Mouse (Mus musculus) ES-CJ7 (cell line): ENCODE results near the gene Zfp354c.

Experiments
- DNase-seq: peaks from one replicate; pipeline ENCODE4 v3.0.0; 2011; ENCODE audit warnings: low read depth, low spot score

Gene Zfp354c

GRCm38 (mm10) chr11:50827010-50827953 lies at the start of gene Zfp354c:
Gene Zfp354c, minus strand, starts transcription at chr11:50827724.
- peak; percentile 84 for DNase-seq

- DNase-seq = peak; percentile 12
These were observed 23.6 kb upstream of the Zfp354c start for GRCm38 (mm10) chr11:50850989-50851601.

DNA sequence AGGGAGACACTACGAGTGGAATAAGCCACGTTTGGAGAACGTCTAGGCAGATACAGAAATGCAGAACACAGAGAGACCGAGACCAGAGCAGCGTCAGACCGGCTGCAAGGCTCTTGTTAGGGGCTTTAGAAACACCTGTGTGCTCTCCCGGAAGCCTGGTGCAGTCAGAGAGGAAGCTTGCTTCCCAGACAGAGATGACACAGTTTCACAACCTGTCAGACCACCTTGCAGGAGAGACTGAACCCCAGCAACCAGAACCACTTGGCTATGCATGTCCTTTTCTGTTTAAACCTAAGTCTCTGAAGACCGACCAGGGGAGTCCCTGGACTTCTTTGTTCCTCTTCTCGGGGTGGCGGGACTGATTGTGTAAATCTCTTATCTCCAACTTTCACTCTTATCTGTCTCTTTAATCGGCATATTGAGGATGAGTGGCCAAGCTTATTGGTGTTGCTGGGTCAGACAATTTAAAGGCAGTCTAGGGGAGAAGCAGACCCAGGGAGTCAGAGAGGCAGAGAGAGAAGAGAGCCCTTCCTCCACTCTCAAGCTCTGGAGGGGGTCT lies 22.7 kb upstream of the Zfp354c start, which contains the start of gene Grm6:
Grm6 (plus strand) TSS at position 509 of the 559 bp plus-strand sequence.
- DNase-seq = no peak

DNA sequence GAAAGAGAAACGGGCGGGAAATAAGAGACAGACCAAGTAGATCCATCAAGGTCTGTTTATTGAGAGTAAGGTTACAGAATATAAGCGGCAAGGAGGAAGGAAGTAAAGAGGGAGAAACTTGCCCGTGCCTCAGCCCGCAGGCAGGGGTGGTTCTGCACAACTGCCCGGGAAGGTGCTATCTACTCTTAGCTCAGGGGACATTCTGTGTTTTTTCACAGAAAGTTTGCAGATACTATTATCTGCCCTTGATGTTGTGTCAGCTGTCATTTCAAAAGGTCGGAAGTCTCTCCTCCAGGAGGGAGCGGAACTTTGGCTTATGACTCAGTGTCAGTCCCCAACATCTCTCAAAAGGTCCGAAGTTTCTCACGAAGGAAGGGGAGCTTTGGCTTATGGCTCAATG lies 21.8 kb upstream of the Zfp354c start:
- no peak for DNase-seq

DNA sequence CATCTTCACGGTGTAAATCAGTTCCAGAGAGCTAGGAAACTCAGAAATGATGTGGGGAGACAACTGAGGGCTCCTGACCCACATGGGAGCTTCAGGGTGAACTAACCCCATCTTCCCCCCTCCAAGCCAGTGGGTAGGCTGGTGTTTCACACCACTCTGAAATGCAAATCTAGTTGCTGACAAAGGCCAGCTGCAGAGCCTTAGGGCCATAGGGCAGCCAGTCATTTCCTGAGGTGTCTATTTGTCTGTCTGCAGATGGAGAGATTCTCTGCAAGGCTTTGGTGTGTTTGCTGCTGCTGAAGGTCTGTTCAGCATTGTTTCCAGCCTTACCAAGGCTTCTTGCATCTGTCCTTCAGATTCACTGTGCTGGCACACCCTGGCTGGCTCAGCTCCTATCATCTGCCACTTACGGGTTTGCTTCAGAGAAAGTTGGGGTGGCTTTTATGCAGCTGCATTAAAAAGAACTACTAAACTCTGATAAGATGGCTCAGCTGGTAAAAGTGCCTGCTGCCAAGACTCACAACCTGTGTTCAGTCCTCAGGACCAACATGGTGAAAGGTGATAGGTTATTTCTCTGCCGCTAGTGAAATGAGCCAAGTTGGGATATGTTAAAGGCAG lies 21.1 kb upstream of the Zfp354c start:
- no peak for DNase-seq

DNA sequence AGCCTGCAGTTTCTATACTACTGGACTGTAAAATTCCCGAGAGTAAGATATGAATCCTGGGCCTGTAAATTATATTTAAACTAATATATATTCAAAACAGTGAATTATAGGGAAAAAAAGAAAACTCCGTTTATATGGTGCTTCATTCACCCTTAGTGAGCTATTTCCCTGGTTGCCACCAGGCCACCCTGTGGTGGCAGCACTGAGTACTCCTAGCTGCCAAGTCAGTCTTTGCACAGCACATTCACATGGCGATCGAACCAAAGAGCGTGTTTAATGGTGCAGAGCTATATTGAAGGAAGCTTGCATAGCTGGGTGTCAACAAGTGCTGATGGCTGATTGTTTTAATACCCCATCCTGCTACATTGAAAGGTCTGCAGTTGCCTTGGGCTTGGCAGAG lies 19.5 kb upstream of the Zfp354c start:
- DNase-seq = peak; percentile 57

- DNase-seq = no peak
These were observed 18.4 kb upstream of the Zfp354c start for GRCm38 (mm10) chr11:50845951-50846350.

DNA sequence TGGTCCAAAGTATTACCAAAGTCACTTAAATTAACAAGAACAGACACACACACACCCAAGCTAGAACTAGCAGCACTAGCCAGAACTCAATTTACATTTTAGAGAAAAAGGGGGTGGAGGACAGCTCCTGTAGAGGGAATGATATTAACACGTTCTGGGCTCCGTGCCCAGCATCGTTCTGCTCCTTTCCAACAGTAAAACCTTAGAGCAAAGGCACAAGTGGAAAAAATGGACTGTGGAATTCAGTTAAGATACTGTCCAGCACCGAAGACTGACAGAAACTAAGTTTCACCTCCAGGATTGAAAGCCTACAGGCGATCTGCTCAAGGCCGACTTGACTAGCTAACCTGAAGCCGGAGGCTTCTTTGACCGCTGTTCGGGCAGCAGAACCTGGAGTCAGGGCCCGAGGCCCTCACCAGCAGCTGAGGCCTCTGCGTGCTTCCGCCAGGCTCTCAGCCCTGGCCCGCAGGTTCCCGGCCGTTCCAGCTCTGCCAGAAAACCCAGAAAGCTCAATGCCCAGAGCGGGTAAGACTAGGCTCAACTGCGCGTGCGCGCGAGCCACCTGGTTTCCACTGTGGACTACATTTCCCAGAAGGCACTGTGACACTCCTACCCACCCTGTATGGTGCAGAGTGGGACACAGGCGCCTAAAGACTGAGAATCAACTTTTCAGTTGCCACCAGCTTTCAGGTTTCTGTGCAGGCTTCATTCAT lies 13.7 kb upstream of the Zfp354c start, which contains the start of gene Zfp879:
Zfp879 (minus strand) TSS at position 530 of the 713 bp plus-strand sequence.
- DNase-seq = peak; percentile 94

DNA sequence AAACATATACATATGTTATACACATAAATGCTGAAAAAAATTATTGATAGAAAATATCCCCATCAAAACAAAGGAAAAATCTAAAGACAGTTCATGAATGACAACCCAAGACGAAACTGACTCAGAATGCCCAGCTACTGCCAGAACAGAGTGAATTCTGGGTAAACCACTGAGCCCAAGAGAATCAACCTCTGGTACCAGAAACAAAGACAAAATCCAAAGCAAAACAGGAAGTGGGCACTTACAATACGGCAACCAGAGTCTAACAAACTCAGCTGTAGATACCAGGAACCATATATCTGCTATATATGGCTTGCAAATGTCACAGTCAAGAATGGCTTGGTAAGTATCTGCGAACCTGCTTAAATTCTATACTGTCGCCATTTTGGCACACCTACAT lies 8.2 kb upstream of the Zfp354c start:
- DNase-seq = no peak

DNA sequence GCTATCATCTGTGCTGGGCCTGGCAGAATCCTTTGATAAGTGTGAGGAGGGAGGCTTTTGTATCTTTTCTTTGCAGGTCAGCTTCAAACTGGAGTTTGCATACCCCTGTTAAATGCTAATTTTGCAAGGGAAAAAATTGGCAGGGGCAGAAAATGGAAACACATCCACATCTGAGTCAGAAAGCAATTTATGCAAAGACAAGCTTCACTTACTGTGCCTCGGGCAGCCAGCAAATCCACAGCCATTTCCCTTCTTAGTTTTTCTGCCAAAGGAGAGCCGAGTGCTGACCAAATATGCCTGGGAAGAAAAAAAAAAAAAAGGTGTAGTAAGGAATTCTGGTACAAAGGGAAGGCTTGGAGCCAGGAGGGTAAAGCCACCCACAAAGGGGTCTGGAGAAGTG lies 1.3 kb downstream of the Zfp354c start:
- no peak for DNase-seq

GRCm38 (mm10) chr11:50814233-50814632 lies 13.3 kb downstream of the Zfp354c start:
- no peak for DNase-seq

- no peak for DNase-seq
These were observed 28.7 kb downstream of the Zfp354c start for GRCm38 (mm10) chr11:50798836-50799235.

GRCm38 (mm10) chr11:50797674-50798073 lies 29.9 kb downstream of the Zfp354c start:
- DNase-seq = no peak

DNA sequence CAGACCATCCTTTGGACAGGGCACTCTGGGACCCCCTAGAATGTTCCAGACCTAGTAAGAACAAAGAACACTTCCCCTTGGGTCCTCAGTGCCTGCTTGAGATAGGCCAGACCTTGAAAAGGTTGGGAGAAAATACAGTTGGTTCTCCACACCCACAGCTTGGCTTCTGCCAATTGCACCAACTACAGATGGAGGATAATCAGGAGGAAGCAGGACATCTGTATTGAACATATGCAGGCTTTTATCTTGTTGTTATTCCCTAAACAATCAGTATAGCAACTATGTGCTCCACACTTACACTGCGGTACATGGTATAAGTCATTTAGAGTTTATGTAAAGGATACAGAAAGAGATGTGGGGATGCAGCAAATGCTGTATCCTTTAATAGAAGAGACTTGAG lies 56.5 kb downstream of the Zfp354c start:
- no peak for DNase-seq

DNA sequence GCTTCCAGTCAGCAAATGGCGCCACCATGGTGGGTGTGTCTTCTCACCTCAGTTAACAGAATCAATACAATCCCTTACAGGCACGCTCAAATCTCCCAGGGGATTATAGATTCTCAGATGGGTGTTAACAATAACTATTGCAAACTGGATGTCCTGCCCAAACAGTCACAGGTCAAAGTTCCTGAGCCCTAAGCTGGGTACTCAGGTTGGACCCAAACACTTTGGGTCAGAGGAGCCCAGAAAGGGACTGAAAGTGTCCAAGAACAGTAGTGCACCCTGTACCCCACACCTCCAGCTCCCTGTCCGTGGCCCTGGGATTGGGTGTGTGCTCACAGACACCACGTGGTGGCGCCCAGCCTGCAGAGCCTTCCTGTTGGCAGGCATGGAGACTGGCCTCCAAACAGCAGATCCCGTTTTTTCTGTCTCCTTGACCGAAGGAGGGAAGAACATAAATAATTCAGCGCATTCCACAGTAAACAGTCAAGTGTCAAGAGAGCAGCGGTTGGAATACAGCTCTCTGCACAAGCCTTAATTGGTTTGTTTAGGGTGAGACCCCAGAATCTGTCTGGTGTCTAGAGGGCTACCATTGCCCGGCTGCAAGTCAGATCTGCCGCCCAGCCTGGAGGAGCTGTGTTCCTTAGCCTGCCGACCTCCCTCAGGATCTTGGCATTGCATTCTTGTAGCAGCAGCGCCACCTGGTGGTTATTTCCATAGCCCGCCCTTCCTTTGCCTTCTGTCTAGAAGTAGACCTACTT lies 58.4 kb downstream of the Zfp354c start:
- peak; percentile 95 for DNase-seq

GRCm38 (mm10) chr11:50767039-50767438 lies 60.5 kb downstream of the Zfp354c start:
- peak; percentile 60 for DNase-seq

DNA sequence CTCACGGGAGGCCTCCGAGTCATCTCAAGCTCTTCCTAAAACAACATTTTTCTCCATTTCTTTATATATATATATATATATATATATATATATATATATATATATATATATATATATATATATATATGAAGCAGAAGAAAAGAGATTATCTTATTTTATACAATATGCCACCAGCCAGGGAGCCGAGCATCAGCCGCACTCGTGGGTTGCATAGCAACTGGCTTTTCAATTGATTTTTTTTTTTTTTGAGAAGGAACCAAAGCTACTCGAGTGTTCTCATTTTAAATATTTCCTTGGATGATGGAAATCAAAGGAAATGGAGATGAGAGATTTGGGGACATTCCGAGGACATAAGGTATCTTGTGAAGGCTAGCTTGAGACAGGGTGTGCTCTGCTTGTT lies 61.1 kb downstream of the Zfp354c start:
- DNase-seq = no peak
